Mouse (Mus musculus) liver, embryonic 14.5 days (tissue): ENCODE measurements around the gene Rnf186.

Experiments used
- CTCF ChIP-seq: IDR thresholded peaks from 2 replicates; pipeline ENCODE4 v1.5.1; 2016; ENCODE audit warnings: antibody characterized with exemption, low read depth, control low read depth
- EP300 ChIP-seq: IDR thresholded peaks from 2 replicates; pipeline ENCODE4 v1.6.1; 2016; ENCODE audit warnings: antibody characterized with exemption, low read depth

DNA sequence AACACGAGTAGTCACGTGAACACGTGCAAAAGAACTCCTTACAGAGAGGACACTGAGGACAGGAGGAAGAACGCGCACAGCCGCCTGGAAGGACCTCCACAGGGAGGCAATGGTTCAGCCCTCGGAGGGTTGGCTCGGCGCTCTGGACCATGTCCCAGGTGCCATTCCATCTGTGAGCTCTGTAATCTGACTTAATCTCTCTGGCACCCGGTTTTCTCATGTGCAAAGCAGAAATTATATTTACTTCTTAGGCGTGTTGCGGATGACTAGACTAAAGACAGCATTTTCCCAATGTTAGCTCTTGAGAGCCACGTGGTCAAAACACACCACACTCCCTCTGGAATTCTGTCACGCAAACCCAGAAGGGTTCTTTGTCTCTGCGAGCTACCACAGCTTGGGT lies 7.8 kb upstream of the Rnf186 start:
- TF ChIP-seq CTCF, result no peak
- TF ChIP-seq EP300, result no peak
